Mouse (Mus musculus) heart, postnatal 0 days (tissue): ENCODE measurements around the gene Gm10337.

Source experiments
- CTCF ChIP-seq: IDR thresholded peaks from 2 replicates; pipeline ENCODE4 v1.5.1; 2016; ENCODE audit warnings: antibody characterized with exemption, control low read depth, low read depth
- EP300 ChIP-seq: IDR thresholded peaks from 2 replicates; pipeline ENCODE4 v1.6.1; 2016; ENCODE audit warnings: antibody characterized with exemption, low read depth

GRCm38 (mm10) chr15:102460971-102461370 lies 42.6 kb upstream of the Gm10337 start:
- TF ChIP-seq CTCF (no peak), EP300 (no peak)
